Mouse (Mus musculus): ENCODE measurements at regions not wholly inside any gene's neighbourhood (a gene's known extent, or its start where the extent isn't known, plus 50 kb on each side); places are given as distances from the start of the nearest gene placed in this dataset.

DNA sequence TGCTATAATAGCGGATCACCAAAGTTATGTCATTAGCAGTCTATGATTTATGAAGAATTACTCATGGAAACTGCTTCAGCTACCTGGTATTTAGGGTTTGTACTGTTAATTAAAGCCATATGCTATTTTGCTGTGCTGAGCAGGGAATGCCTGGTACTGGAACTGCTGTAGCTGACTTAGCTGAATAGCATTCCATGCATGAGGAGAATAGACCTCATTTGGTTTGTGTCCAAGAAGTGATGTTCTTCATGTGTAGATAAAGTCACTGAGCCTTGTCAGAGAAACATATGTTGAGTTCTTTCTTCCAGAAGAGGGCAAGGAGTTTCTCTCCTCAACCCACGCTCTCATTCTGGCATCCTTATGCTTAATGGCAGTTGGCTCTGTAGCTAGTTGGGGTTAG lies 1351.8 kb downstream of the Efnb2 start:
- no peak for TF ChIP-seq CTCF (IDR thresholded peaks at IDR 0.05; ENCODE audit: low read depth, low read length)
- no peak for TF ChIP-seq POLR2A (IDR thresholded peaks at IDR 0.05; ENCODE audit: insufficient read depth, low read length)
